Mouse (Mus musculus) CH12.LX (cell line): ENCODE results near the gene Gm13090. TPM values are rescaled to one million over a fixed set of nuclear protein-coding genes. Genes with fewer than 3 reads are reported as not detected.

Source experiments
- DNase-seq: peaks from one replicate; pipeline ENCODE4 v3.0.0-alpha.2; 2013; ENCODE audit errors: extremely low read depth
- H3K27ac ChIP-seq: 2 replicates; pipeline ENCODE4 v1.5.1; 2012; ENCODE audit warnings: low read depth, mild to moderate bottlenecking, control low read depth, moderate library complexity; ENCODE audit not compliant: insufficient read depth
- H3K27me3 ChIP-seq: replicated peaks from 2 replicates; pipeline ENCODE3; 2012; ENCODE audit warnings: inconsistent platforms
- H3K36me3 ChIP-seq, 2 experiments: replicated peaks in 1 of 2; 2 replicates each; pipeline versions ENCODE3 to v1.6.1; 2012; ENCODE audit warnings: inconsistent platforms in 1 of 2, low read length in 1 of 2, mild to moderate bottlenecking in 1 of 2, mixed read lengths in 1 of 2, moderate library complexity in 1 of 2; ENCODE audit not compliant: control insufficient read depth in 1 of 2, insufficient read depth in 1 of 2
- H3K4me1 ChIP-seq, 2 experiments: 2 replicates each; pipeline ENCODE4 v1.6.1; 2012; ENCODE audit warnings: inconsistent platforms in 1 of 2, moderate library complexity in 1 of 2; ENCODE audit not compliant: insufficient read depth in 2 of 2, control insufficient read depth in 1 of 2
- H3K4me2 ChIP-seq: 2 replicates; pipeline ENCODE4 v1.6.1; 2012; ENCODE audit warnings: low read depth, mild to moderate bottlenecking, control low read depth; ENCODE audit not compliant: poor library complexity, insufficient read depth, severe bottlenecking
- H3K4me3 ChIP-seq, 3 experiments: fragments of 150-350 bp in 1 of 3; sonication (generic) in 1 of 3; replicated peaks in 1 of 3; 2 replicates each; pipeline versions ENCODE3 to v1.5.1; 2011 to 2012; ENCODE audit warnings: low read depth in 2 of 3, low read length in 2 of 3, mild to moderate bottlenecking in 2 of 3, moderate library complexity in 2 of 3, control low read depth in 1 of 3, improper control_type of control experiment in 1 of 3, inconsistent platforms in 1 of 3, mixed read lengths in 1 of 3; ENCODE audit not compliant: poor library complexity in 1 of 3
- H3K79me2 ChIP-seq: replicated peaks from 2 replicates; pipeline ENCODE4 v1.6.1; 2012; ENCODE audit warnings: mild to moderate bottlenecking, moderate library complexity; ENCODE audit not compliant: control insufficient read depth, poor library complexity, insufficient read depth, severe bottlenecking; ENCODE audit errors: extremely low read depth
- H3K9ac ChIP-seq: 2 replicates; pipeline ENCODE4 v1.6.1; 2012; ENCODE audit warnings: low read depth, mild to moderate bottlenecking, control low read depth, moderate library complexity; ENCODE audit not compliant: insufficient read depth
- H3K9me3 ChIP-seq: replicated peaks from 2 replicates; pipeline ENCODE3; 2012; ENCODE audit warnings: low read length, inconsistent platforms, mixed read lengths
- CTCF ChIP-seq, 2 experiments: IDR thresholded peaks in 1 of 2; conservative IDR thresholded peaks in 1 of 2; 2 replicates each; pipeline ENCODE4 v1.5.1; 2011 to 2012; ENCODE audit warnings: low read depth in 2 of 2, low read length in 2 of 2, improper control_type of control experiment in 1 of 2, inconsistent platforms in 1 of 2, mild to moderate bottlenecking in 1 of 2, moderate library complexity in 1 of 2
- ELF1 ChIP-seq: IDR thresholded peaks from 2 replicates; pipeline ENCODE4 v1.6.1; 2014; ENCODE audit warnings: low read depth, mild to moderate bottlenecking, inconsistent platforms, low read length, improper control_type of control experiment
- ETS1 ChIP-seq: conservative IDR thresholded peaks from 2 replicates; pipeline ENCODE4 v1.6.1; 2012; ENCODE audit warnings: low read depth, mild to moderate bottlenecking, inconsistent platforms, low read length, improper control_type of control experiment, moderate library complexity
- HCFC1 ChIP-seq: IDR thresholded peaks from 2 replicates; pipeline ENCODE4 v1.6.1; 2012; ENCODE audit warnings: low read depth, mild to moderate bottlenecking, inconsistent platforms, low read length, improper control_type of control experiment
- JUN ChIP-seq: IDR thresholded peaks from 2 replicates; pipeline ENCODE4 v1.6.1; 2011; ENCODE audit warnings: low read depth, mild to moderate bottlenecking, low read length, improper control_type of control experiment, moderate library complexity; ENCODE audit not compliant: insufficient read depth
- JUND ChIP-seq: conservative IDR thresholded peaks from 2 replicates; pipeline ENCODE4 v1.6.1; 2011; ENCODE audit warnings: low read depth, low read length, improper control_type of control experiment
- KAT2A ChIP-seq: IDR thresholded peaks from 2 replicates; pipeline ENCODE4 v1.6.1; 2012; ENCODE audit warnings: low read length, improper control_type of control experiment, inconsistent platforms; ENCODE audit not compliant: insufficient replicate concordance
- MAX ChIP-seq: IDR thresholded peaks from 2 replicates; pipeline ENCODE4 v1.6.1; 2011; ENCODE audit warnings: low read length, improper control_type of control experiment
- MAZ ChIP-seq: IDR thresholded peaks from 2 replicates; pipeline ENCODE4 v1.6.1; 2012; ENCODE audit warnings: low read depth, mild to moderate bottlenecking, inconsistent platforms, low read length, improper control_type of control experiment, moderate library complexity
- MEF2A ChIP-seq: IDR thresholded peaks from 2 replicates; pipeline ENCODE4 v1.6.1; 2014; ENCODE audit warnings: low read depth, mild to moderate bottlenecking, inconsistent platforms, low read length, improper control_type of control experiment, borderline replicate concordance
- MXI1 ChIP-seq: IDR thresholded peaks from 2 replicates; pipeline ENCODE4 v1.6.1; 2011; ENCODE audit warnings: mild to moderate bottlenecking, low read depth, low read length, improper control_type of control experiment
- MYC ChIP-seq: IDR thresholded peaks from 2 replicates; pipeline ENCODE4 v1.6.1; 2011; ENCODE audit warnings: low read depth, mild to moderate bottlenecking, improper control_type of control experiment, low read length
- NELFE ChIP-seq: IDR thresholded peaks from 2 replicates; pipeline ENCODE4 v1.6.1; 2011; ENCODE audit warnings: low read depth, low read length, improper control_type of control experiment
- PAX5 ChIP-seq: IDR thresholded peaks from 2 replicates; pipeline ENCODE4 v1.6.1; 2012; ENCODE audit warnings: low read length, inconsistent platforms, mixed read lengths
- POLR2A ChIP-seq: IDR thresholded peaks from 2 replicates; pipeline ENCODE4 v1.6.1; 2011; ENCODE audit warnings: low read depth, mild to moderate bottlenecking, improper control_type of control experiment, low read length
- POLR2AphosphoS2 ChIP-seq: IDR thresholded peaks from 2 replicates; pipeline ENCODE4 v1.6.1; 2011; ENCODE audit warnings: low read depth, low read length, improper control_type of control experiment
- RAD21 ChIP-seq: IDR thresholded peaks from 2 replicates; pipeline ENCODE4 v1.6.1; 2011; ENCODE audit warnings: low read depth, mild to moderate bottlenecking, low read length, improper control_type of control experiment, moderate library complexity
- SIN3A ChIP-seq: IDR thresholded peaks from 2 replicates; pipeline ENCODE4 v1.6.1; 2012; ENCODE audit warnings: low read length, improper control_type of control experiment, inconsistent platforms
- TBP ChIP-seq: conservative IDR thresholded peaks from 2 replicates; pipeline ENCODE4 v1.6.1; 2011; ENCODE audit warnings: low read depth, low read length, improper control_type of control experiment
- USF1 ChIP-seq: IDR thresholded peaks from 2 replicates; pipeline ENCODE4 v1.6.1; 2014; ENCODE audit warnings: low read depth, mild to moderate bottlenecking, inconsistent platforms, low read length, improper control_type of control experiment
- ZKSCAN1 ChIP-seq: IDR thresholded peaks from 2 replicates; pipeline ENCODE4 v1.6.1; 2012; ENCODE audit warnings: low read depth, inconsistent platforms, low read length, improper control_type of control experiment, borderline replicate concordance
- ZMIZ1 ChIP-seq: IDR thresholded peaks from 2 replicates; pipeline ENCODE4 v1.6.1; 2012; ENCODE audit warnings: low read depth, mild to moderate bottlenecking, inconsistent platforms, low read length, improper control_type of control experiment
- dilution Hi-C: fragments of 300-500 bp; cut with MboI; formaldehyde crosslinking; loops from 2 replicates; pipeline ENCODE4 v1.14.3; 2020; ENCODE audit warnings: low sequenced_read_pairs; ENCODE audit not compliant: extremely low pct_unique_long_range_greater_than_20kb, extremely low pct_ligation_motif_present
- in situ Hi-C: fragments of 300-500 bp; cut with MboI; formaldehyde crosslinking; loops from 3 replicates; pipeline ENCODE4 v1.14.3; 2019; ENCODE audit warnings: low sequenced_read_pairs, low pct_ligation_motif_present, low pct_unique_long_range_greater_than_20kb, mixed read lengths
- polyA plus RNA-seq: library from polyadenylated mRNA; unstranded; fragments of >175 nt; gene quantifications from 2 replicates; pipeline ENCODE4 v1.2.1, GENCODE M21; 2012; ENCODE audit warnings: low read depth; ENCODE audit not compliant: insufficient read length
- total RNA-seq, 2 experiments: library from RNA; depleted of rRNA; stranded (reverse); fragments of 300-350 nt in 1 of 2; fragments of >200 nt in 1 of 2; gene quantifications; 2 replicates each; pipeline ENCODE4 v1.2.3; 2012 to 2014

Gm13090 gene
- total and polyA plus RNA-seq, 3 experiments = not detected

GRCm38 (mm10) chr4:151104147-151104546 is 14.8 kb downstream of the Gm13090 start:
- no peak for DNase-seq
- no peak overlapping the region for H3K4me3 ChIP-seq
- no peaks in the 10 kb centered on the region for H3K36me3 ChIP-seq
- TF ChIP-seq TBP (no peak), NELFE (no peak), RAD21 (no peak), PAX5 (no peak), MEF2A (no peak), CTCF (conservative IDR thresholded peaks at IDR 0.05 in 1 of 2, IDR thresholded peaks at IDR 0.05 in 1 of 2; ENCODE audit: low read depth in 2 of 2, low read length in 2 of 2) (no peak), ZKSCAN1 (no peak), POLR2AphosphoS2 (no peak), HCFC1 (no peak), ZMIZ1 (no peak), SIN3A (no peak), MAZ (no peak), MYC (no peak), USF1 (no peak), JUND (no peak), ELF1 (no peak)
- H3K9ac ChIP-seq = no peak overlapping the region
- no peaks in the 10 kb centered on the region for H3K79me2 ChIP-seq
- H3K27ac ChIP-seq = no peak overlapping the region
- no peaks in the 10 kb centered on the region for H3K27me3 ChIP-seq
- no peak overlapping the region for H3K4me2 ChIP-seq
- in situ Hi-C loops = no loop called here
- no peaks in the 10 kb centered on the region for H3K4me1 ChIP-seq
- dilution Hi-C loops = no loop called here
- peaks cover 47% of the 10 kb centered on the region for H3K9me3 ChIP-seq

GRCm38 (mm10) chr4:151105886-151106285 is 16.5 kb downstream of the Gm13090 start:
- TF ChIP-seq POLR2A (no peak), ETS1 (no peak), MXI1 (no peak), USF1 (no peak), JUN (no peak), MAX (no peak), KAT2A (no peak), ELF1 (no peak), SIN3A (no peak)
- H3K9ac ChIP-seq = no peak overlapping the region
- peaks cover 46% of the 10 kb centered on the region for H3K9me3 ChIP-seq
- no peak overlapping the region for H3K4me2 ChIP-seq
- H3K4me3 ChIP-seq = no peak overlapping the region
- no peaks in the 10 kb centered on the region for H3K36me3 ChIP-seq
- no peaks in the 10 kb centered on the region for H3K79me2 ChIP-seq
- no peak for DNase-seq
- no peaks in the 10 kb centered on the region for H3K4me1 ChIP-seq
- H3K27ac ChIP-seq = no peak overlapping the region
- in situ Hi-C loops (no loop called here), dilution Hi-C loops (no loop called here)
- no peaks in the 10 kb centered on the region for H3K27me3 ChIP-seq
